8 mouse cellular contexts compared by ENCODE assay signal in the genomic region with DNA sequence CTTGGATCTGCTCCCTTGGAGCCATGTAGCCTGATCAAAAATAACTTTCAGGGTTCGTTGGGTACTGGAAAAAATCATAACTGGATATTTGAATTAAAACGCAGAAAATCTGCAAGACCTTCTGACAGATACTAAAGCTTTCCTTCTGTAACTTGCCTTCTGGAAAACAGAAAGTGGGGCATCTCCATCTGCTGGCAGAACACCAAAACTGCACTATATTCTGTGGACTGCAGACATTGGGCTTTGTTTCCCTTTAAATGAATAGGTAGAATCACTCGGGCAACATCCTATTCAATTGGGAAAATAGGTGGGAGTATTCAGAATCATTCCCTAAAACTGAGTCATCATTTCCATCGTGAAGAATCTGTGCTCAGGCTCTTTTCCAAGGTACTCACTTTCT.
A peak's percentile ranks its signal among the peaks of the same experiment; 100 is the strongest.
DNase-seq lines count a peak whose midpoint lies in the region; ATAC-seq and TF ChIP-seq lines count a peak whose summit lies in the region.

No protein-coding gene starts in this region.

- H3K4me3 ChIP-seq in kidney, postnatal 0 days (replicated peaks; ENCODE audit: low read depth, low read length) = no peak overlapping the region
- no peak overlapping the region for H3K4me3 ChIP-seq in kidney, embryonic 14.5 days (ENCODE audit: low read length)

- WGBS in kidney, postnatal 0 days = 17% methylated on average over 4 of the region's 4 CpGs
- WGBS in kidney, embryonic 14.5 days = 22% methylated on average over 4 of the region's 4 CpGs

- DNase-seq in kidney, postnatal 0 days (ENCODE audit: low spot score) = peak; percentile 63
- peak; percentile 21 for DNase-seq in adrenal gland, postnatal 10 days
- peak; percentile 60 for DNase-seq in embryo, embryonic 10.5 days (ENCODE audit: low spot score)
- DNase-seq in layer of hippocampus, postnatal 36 days = peak; percentile 5 to 7
- DNase-seq in right cerebral cortex, adult 2 months (ENCODE audit: low spot score in 2 of 2) = peak; percentile 15 to 47

- no peak overlapping the region for H3K4me2 ChIP-seq in kidney, postnatal 0 days (ENCODE audit: low read length)
- H3K4me2 ChIP-seq in kidney, embryonic 14.5 days (replicated peaks; ENCODE audit: low read depth, low read length) = no peak overlapping the region

- TF ChIP-seq CTCF in kidney, postnatal 0 days (IDR thresholded peaks at IDR 0.05; ENCODE audit: low read depth) = peak; percentile 75

- no peak for ATAC-seq in kidney, postnatal 0 days (replicated peaks; ENCODE audit: low FRiP score, low read depth)
- no peak for ATAC-seq in kidney, embryonic 14.5 days (ENCODE audit: low FRiP score, low TSS enrichment)
- ATAC-seq in erythroid progenitor cell, adult 5-6 weeks (replicated peaks; ENCODE audit: low FRiP score, poor library complexity, severe bottlenecking) = no peak
- ATAC-seq in megakaryocyte progenitor cell, adult 5-6 weeks (replicated peaks; ENCODE audit: poor library complexity) = no peak

- H3K9me3 ChIP-seq in kidney, postnatal 0 days (replicated peaks; ENCODE audit: low read length) = no peaks in the 10 kb centered on the region
- H3K9me3 ChIP-seq in kidney, embryonic 14.5 days (ENCODE audit: control insufficient read depth, low read length) = no peaks in the 10 kb centered on the region

- H3K9ac ChIP-seq in kidney, postnatal 0 days (ENCODE audit: low read depth, low read length) = no peak overlapping the region
- H3K9ac ChIP-seq in kidney, embryonic 14.5 days (ENCODE audit: low read depth, low read length) = no peak overlapping the region

- no peaks in the 10 kb centered on the region for H3K4me1 ChIP-seq in kidney, postnatal 0 days (replicated peaks; ENCODE audit: insufficient read depth, low read length)
- H3K4me1 ChIP-seq in kidney, embryonic 14.5 days (ENCODE audit: control insufficient read depth, insufficient read depth, low read length) = no peaks in the 10 kb centered on the region

- H3K27ac ChIP-seq in kidney, postnatal 0 days = no peak overlapping the region
- no peak overlapping the region for H3K27ac ChIP-seq in kidney, embryonic 14.5 days (ENCODE audit: low read depth, low read length)

- no peaks in the 10 kb centered on the region for H3K36me3 ChIP-seq in kidney, postnatal 0 days (ENCODE audit: insufficient read depth, low read length)
- no peaks in the 10 kb centered on the region for H3K36me3 ChIP-seq in kidney, embryonic 14.5 days (ENCODE audit: control insufficient read depth, insufficient read depth, low read length)

- no peaks in the 10 kb centered on the region for H3K27me3 ChIP-seq in kidney, postnatal 0 days (ENCODE audit: insufficient read depth, low read length)
- no peaks in the 10 kb centered on the region for H3K27me3 ChIP-seq in kidney, embryonic 14.5 days (ENCODE audit: control insufficient read depth, insufficient read depth, low read length)

Comparison
In these comparisons a context has a peak if more than half of its experiments do, and no peak if none do; other contexts are left out.
1. DNase-seq: peak in every context shown above with its lines; median percentile 63 in kidney, postnatal 0 days; 60 in embryo, embryonic 10.5 days; 31 in right cerebral cortex, adult 2 months; 21 in adrenal gland, postnatal 10 days; 6 in layer of hippocampus, postnatal 36 days.